Mouse (Mus musculus) lung, embryonic 15.5 days (tissue): ENCODE data around the gene Ankrd24. TPM values are rescaled to one million over a fixed set of nuclear protein-coding genes. Genes with fewer than 3 reads are reported as not detected.
"Not testable (repeated sequence)": the region's sequence is repeated elsewhere in the genome, so short reads cannot be mapped to it uniquely, and the experiment has no call there.

Experiments
- ATAC-seq: fragments of 200-750 bp; cut with Nextera tagmentation; 2 replicates; pipeline ENCODE4 v1.8.0; 2017; ENCODE audit warnings: moderate number of reproducible peaks, borderline replicate concordance; ENCODE audit not compliant: low FRiP score, low TSS enrichment; ENCODE audit errors: extremely low read depth
- H3K27ac ChIP-seq: fragments of 300-500 bp; sonication (generic); 2 replicates; pipeline ENCODE4 v1.5.1; 2015; ENCODE audit warnings: moderate library complexity, mild to moderate bottlenecking, inconsistent platforms
- H3K27me3 ChIP-seq: fragments of 300-500 bp; sonication (generic); 2 replicates; pipeline ENCODE4 v1.6.1; 2015; ENCODE audit warnings: inconsistent platforms
- H3K36me3 ChIP-seq: fragments of 300-500 bp; sonication (generic); 2 replicates; pipeline ENCODE4 v1.6.1; 2015; ENCODE audit warnings: inconsistent platforms
- H3K4me1 ChIP-seq: fragments of 300-500 bp; sonication (generic); 2 replicates; pipeline ENCODE4 v1.6.1; 2015; ENCODE audit warnings: inconsistent platforms
- H3K4me2 ChIP-seq: fragments of 300-500 bp; sonication (generic); 2 replicates; pipeline ENCODE4 v1.6.1; 2015; ENCODE audit warnings: inconsistent platforms, mild to moderate bottlenecking, moderate library complexity
- H3K4me3 ChIP-seq: fragments of 300-500 bp; sonication (generic); 2 replicates; pipeline ENCODE4 v1.5.1; 2015; ENCODE audit warnings: mild to moderate bottlenecking, inconsistent platforms
- H3K9ac ChIP-seq: fragments of 300-500 bp; sonication (generic); 2 replicates; pipeline ENCODE4 v1.6.1; 2015; ENCODE audit warnings: inconsistent platforms
- H3K9me3 ChIP-seq: fragments of 300-500 bp; sonication (generic); 2 replicates; pipeline ENCODE4 v1.6.1; 2016; ENCODE audit warnings: inconsistent platforms
- WGBS: fragments of 180-500 bp; shearing (Covaris S2); methylation state at CpG from one replicate; pipeline ENCODE4 v1.1.7; 2015; 5-methylcytosine and 5-hydroxymethylcytosine counted together
- polyA plus RNA-seq: library from polyadenylated mRNA; unstranded; fragments of >200 nt; fragmentation: Nextera tagmentation; extraction: Ambion mirVana; gene quantifications from 2 replicates; pipeline ENCODE4 v1.2.1, GENCODE M21; 2015

Gene Ankrd24
- polyA plus RNA-seq, 1 experiment from 2014 or later, result 9.8 TPM

GRCm38 (mm10) chr10:81638101-81638500 lies 9.8 kb downstream of the Ankrd24 start:
- Histone ChIP-seq H3K27me3 (no peaks in the 10 kb centered on the region), H3K27ac (no peak overlapping the region), H3K4me2 (no peak overlapping the region), H3K9me3 (no peaks in the 10 kb centered on the region), H3K4me3 (no peak overlapping the region), H3K36me3 (no peaks in the 10 kb centered on the region), H3K9ac (no peak overlapping the region), H3K4me1 (peaks cover 20% of the 10 kb centered on the region)
- no peak for ATAC-seq
- WGBS, result 68% methylated on average over 6 of the region's 6 CpGs

- not testable (repeated sequence) for H3K9me3 ChIP-seq, H3K36me3 ChIP-seq, H3K27ac ChIP-seq, ATAC-seq, H3K4me3 ChIP-seq, H3K4me2 ChIP-seq, H3K27me3 ChIP-seq, H3K9ac ChIP-seq
- 29% methylated on average over 4 of the region's 4 CpGs for WGBS
- peaks cover 12% of the 10 kb centered on the region for H3K4me1 ChIP-seq
Measured at GRCm38 (mm10) chr10:81640825-81641224, 12.5 kb downstream of the Ankrd24 start.

- H3K9ac ChIP-seq, result no peak overlapping the region
- H3K9me3 ChIP-seq, result no peaks in the 10 kb centered on the region
- 94% methylated on average over 2 of the region's 2 CpGs for WGBS
- H3K27me3 ChIP-seq, result no peaks in the 10 kb centered on the region
- no peak overlapping the region for H3K4me3 ChIP-seq
- H3K27ac ChIP-seq, result no peak overlapping the region
- ATAC-seq, result no peak
- H3K4me2 ChIP-seq, result no peak overlapping the region
- H3K4me1 ChIP-seq, result peaks cover 12% of the 10 kb centered on the region
- H3K36me3 ChIP-seq, result no peaks in the 10 kb centered on the region
Measured at GRCm38 (mm10) chr10:81641566-81641965, 13.2 kb downstream of the Ankrd24 start.

- peak overlapping the region; percentile 95 for H3K9ac ChIP-seq
- ATAC-seq, result no peak
- H3K36me3 ChIP-seq, result no peaks in the 10 kb centered on the region
- 73% methylated on average over 8 of the region's 8 CpGs for WGBS
- H3K9me3 ChIP-seq, result no peaks in the 10 kb centered on the region
- 0 out of 2 replicates have a peak overlapping the region, but pooled peaks have one; percentile 96 for H3K27ac ChIP-seq
- H3K27me3 ChIP-seq, result no peaks in the 10 kb centered on the region
- H3K4me1 ChIP-seq, result peaks cover 12% of the 10 kb centered on the region
- H3K4me3 ChIP-seq, result peak overlapping the region; percentile 74
- peak overlapping the region; percentile 82 for H3K4me2 ChIP-seq
Measured at GRCm38 (mm10) chr10:81641978-81642647, 13.8 kb downstream of the Ankrd24 start.

GRCm38 (mm10) chr10:81642648-81643448 lies 14.5 kb downstream of the Ankrd24 start:
- no peaks in the 10 kb centered on the region for H3K36me3 ChIP-seq
- peak overlapping the region; percentile 74 for H3K4me3 ChIP-seq
- no peaks in the 10 kb centered on the region for H3K9me3 ChIP-seq
- peak overlapping the region; percentile 95 for H3K9ac ChIP-seq
- no peaks in the 10 kb centered on the region for H3K27me3 ChIP-seq
- ATAC-seq, result peak; percentile 44
- peak overlapping the region; percentile 82 for H3K4me2 ChIP-seq
- WGBS, result 14% methylated on average over 24 of the region's 24 CpGs
- peaks cover 12% of the 10 kb centered on the region for H3K4me1 ChIP-seq
- peak overlapping the region; percentile 96 for H3K27ac ChIP-seq

GRCm38 (mm10) chr10:81643449-81644055 lies 15.2 kb downstream of the Ankrd24 start:
- under 1% methylated on average over 75 of the region's 75 CpGs for WGBS
- H3K4me1 ChIP-seq, result peaks cover 12% of the 10 kb centered on the region
- peak overlapping the region; percentile 95 for H3K9ac ChIP-seq
- peak; percentile 90 for ATAC-seq
- no peaks in the 10 kb centered on the region for H3K27me3 ChIP-seq
- peak overlapping the region; percentile 74 for H3K4me3 ChIP-seq
- no peaks in the 10 kb centered on the region for H3K9me3 ChIP-seq
- H3K36me3 ChIP-seq, result no peaks in the 10 kb centered on the region
- H3K27ac ChIP-seq, result peak overlapping the region; percentile 96
- H3K4me2 ChIP-seq, result peak overlapping the region; percentile 82

DNA sequence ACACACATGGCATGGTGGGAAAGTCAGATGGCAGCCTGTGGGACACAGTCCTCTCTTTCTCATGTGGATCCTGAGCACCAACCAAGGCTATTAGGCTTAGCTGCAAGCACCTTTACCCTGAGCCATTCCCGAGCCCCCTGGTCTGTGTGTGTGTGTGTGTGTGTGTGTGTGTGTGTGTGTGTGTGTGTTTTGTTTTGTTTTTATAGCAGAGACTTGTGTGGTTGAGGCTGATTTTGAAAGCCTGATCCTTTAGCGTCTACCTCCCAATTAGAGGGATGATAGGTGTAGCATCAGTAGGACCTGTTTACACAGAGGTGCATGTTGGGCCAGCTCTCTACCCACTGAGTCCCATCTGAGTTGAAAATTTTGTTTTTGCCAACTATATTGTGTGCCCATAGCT lies 15.8 kb downstream of the Ankrd24 start:
- peak overlapping the region; percentile 96 for H3K27ac ChIP-seq
- WGBS, result 48% methylated on average over 2 of the region's 2 CpGs
- H3K9me3 ChIP-seq, result no peaks in the 10 kb centered on the region
- no peak; the same call in 1 of the 2 replicates for ATAC-seq
- peaks cover 12% of the 10 kb centered on the region for H3K4me1 ChIP-seq
- H3K9ac ChIP-seq, result peak overlapping the region; percentile 95
- peak overlapping the region; percentile 74 for H3K4me3 ChIP-seq
- H3K27me3 ChIP-seq, result no peaks in the 10 kb centered on the region
- H3K4me2 ChIP-seq, result peak overlapping the region; percentile 82
- no peaks in the 10 kb centered on the region for H3K36me3 ChIP-seq

DNA sequence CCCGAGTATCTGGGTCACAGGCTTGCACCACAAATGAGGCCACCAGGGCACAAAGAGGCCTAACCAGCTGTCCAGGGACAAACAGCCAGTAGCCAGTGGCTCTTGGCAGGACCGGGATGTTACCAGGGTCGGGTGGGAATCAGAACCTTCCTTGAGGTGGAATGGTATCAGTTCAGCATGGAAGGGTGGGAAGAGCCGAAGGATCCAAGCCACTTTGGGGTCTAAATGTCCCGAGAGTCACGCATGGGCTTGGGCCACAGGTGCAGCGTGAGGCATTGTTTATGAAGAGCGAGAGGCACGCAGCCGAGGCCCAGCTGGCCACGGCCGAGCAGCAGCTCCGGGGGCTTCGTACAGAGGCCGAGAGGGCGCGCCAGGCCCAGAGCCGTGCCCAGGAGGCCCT lies 16.4 kb downstream of the Ankrd24 start:
- Histone ChIP-seq H3K4me2 (no peak overlapping the region), H3K9me3 (no peaks in the 10 kb centered on the region), H3K4me3 (no peak overlapping the region), H3K27me3 (no peaks in the 10 kb centered on the region), H3K27ac (no peak overlapping the region), H3K4me1 (peaks cover 12% of the 10 kb centered on the region), H3K36me3 (no peaks in the 10 kb centered on the region), H3K9ac (no peak overlapping the region)
- 87% methylated on average over 18 of the region's 18 CpGs for WGBS
- ATAC-seq, result no peak

DNA sequence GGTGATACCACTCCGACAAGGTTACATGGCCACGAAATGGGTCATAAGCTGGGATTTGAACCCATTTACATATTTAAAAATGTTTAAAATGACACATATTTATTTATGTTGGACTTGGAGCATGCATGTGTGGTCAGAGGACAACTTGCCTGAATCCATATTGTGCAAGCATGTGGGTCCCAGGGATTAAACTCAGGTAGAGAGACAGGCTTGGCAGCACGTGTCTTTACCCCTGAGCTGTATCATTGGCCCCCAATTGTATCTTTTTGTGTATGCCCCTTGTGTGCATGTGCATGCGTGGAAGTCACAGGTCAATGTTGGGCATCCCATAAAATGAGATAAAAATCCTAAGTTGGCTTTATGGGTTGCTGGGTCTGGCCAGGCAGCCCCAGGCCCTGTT lies 17.1 kb downstream of the Ankrd24 start:
- Histone ChIP-seq H3K4me1 (peaks cover 18% of the 10 kb centered on the region), H3K9me3 (no peaks in the 10 kb centered on the region), H3K4me2 (no peak overlapping the region), H3K36me3 (no peaks in the 10 kb centered on the region), H3K9ac (no peak overlapping the region), H3K27me3 (no peaks in the 10 kb centered on the region), H3K27ac (no peak overlapping the region), H3K4me3 (no peak overlapping the region)
- 87% methylated on average over 4 of the region's 4 CpGs for WGBS
- no peak for ATAC-seq

DNA sequence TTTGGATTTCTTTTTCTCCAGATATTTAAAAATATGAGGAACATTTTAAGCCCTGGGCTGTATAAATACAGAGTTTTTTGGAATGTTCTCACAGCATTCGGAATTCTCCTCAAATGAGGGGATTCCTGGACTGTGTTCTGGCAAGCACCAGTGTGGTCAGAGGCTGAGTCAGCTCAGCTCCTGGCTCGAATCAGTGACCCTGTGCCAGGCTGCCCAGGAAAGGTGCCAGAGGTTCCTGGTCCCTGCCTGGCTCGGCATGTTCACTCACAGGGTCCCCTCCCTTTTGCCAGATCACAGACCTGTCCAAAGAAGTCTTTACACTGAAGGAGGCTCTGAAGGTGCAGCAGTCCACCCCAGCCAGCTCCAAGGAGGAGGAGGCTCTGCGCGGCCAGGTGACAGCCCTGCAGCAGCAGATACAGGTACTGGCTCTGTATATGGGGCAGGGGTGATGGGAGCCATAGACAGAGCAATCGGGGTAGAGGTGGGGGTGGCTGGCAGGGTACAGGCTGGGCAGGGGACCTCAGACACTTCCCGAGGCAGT lies 17.7 kb downstream of the Ankrd24 start:
- Histone ChIP-seq H3K4me1 (peaks cover 18% of the 10 kb centered on the region), H3K36me3 (no peaks in the 10 kb centered on the region), H3K4me2 (no peak overlapping the region), H3K9me3 (no peaks in the 10 kb centered on the region), H3K9ac (no peak overlapping the region), H3K4me3 (no peak overlapping the region), H3K27me3 (no peaks in the 10 kb centered on the region), H3K27ac (no peak overlapping the region)
- WGBS, result 74% methylated on average over 7 of the region's 7 CpGs
- ATAC-seq, result no peak

- peak; percentile 94 for ATAC-seq
- peak within 1 kb of the TSS; percentile 58 for H3K4me3 ChIP-seq
- H3K4me1 ChIP-seq, H3K9me3 ChIP-seq, H3K27me3 ChIP-seq, H3K36me3 ChIP-seq: not testable (repeated sequence)
- WGBS, result 1% methylated on average over 42 of the region's 52 CpGs
- peak within 1 kb of the TSS; percentile 73; the same call in 1 of the 2 replicates for H3K27ac ChIP-seq
- H3K4me2 ChIP-seq, result peak within 1 kb of the TSS; percentile 65
- H3K9ac ChIP-seq, result peak within 1 kb of the TSS; percentile 63
Measured at GRCm38 (mm10) chr10:81648803-81649775, 20.7 kb downstream of the Ankrd24 start, which contains the start of gene Gm10778. Gm10778 (plus strand) TSS chr10:81649059.
